Mouse (Mus musculus) cerebellum, adult 11 months (tissue): ENCODE measurements at regions not wholly inside any gene's neighbourhood (a gene's known extent, or its start where the extent isn't known, plus 50 kb on each side); places are given as distances from the start of the nearest gene placed in this dataset.

Experiments used
- DNase-seq: peaks from one replicate; pipeline ENCODE4 v3.0.0; 2022

GRCm38 (mm10) chr16:19834128-19834527, 74.1 kb downstream of the B3gnt5 start:
- no peak for DNase-seq

GRCm38 (mm10) chr16:19834750-19835149, 74.7 kb downstream of the B3gnt5 start:
- no peak for DNase-seq

GRCm38 (mm10) chr16:19839831-19840230, 79.8 kb downstream of the B3gnt5 start:
- no peak for DNase-seq

DNA sequence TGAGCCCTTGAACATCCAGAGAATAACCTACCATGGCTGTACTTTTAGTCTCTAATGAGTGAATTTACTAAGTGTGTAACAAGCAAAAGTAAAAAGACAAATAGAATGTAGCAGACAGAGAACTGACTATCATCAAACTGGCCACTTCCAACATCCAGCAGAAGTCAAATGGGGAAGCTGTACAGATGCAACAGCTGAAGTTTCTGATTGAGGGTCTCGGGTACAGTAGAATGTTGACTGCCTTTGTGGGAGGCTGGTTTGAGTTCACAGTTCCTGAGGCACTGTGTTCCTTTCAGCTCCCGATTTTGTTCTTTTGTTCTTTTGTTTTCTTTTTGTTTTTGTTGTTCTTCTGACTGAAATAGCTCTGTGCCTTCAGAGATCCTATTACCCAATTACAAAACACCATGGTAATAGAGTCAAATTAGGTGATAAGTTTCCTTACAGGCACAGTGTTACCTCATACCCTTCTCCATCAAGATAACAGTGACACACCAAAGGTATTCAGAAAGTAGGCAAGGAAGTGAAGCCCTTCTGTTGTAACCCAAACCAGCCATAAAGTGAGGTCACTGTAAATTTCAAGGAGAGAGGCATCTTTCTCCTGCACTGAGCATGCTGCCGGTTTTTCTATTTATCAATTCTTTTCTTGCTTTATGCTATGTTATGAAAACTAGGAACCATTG, 82.5 kb downstream of the B3gnt5 start:
- DNase-seq, result no peak

DNA sequence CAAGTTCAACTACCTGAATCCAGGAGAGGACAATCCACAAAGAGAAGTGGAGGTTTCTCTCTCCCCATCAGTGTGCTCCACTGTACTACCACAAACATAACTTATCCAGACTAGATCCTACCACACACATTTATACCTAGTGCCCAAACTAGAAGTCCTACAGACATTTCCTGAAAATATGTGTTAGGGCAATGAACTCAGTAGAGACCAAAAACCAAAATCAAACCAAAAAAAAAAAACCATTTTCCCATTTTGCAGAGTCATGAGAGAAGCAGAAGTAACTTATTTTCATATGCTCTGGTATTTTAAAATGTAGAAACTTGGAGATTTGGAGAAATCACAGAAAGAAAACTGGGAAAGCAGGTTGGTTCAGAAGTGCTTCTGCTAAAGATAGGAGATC, 83.7 kb downstream of the B3gnt5 start:
- DNase-seq, result no peak

GRCm38 (mm10) chr16:19848395-19848794, 88.4 kb downstream of the B3gnt5 start:
- DNase-seq, result no peak

DNA sequence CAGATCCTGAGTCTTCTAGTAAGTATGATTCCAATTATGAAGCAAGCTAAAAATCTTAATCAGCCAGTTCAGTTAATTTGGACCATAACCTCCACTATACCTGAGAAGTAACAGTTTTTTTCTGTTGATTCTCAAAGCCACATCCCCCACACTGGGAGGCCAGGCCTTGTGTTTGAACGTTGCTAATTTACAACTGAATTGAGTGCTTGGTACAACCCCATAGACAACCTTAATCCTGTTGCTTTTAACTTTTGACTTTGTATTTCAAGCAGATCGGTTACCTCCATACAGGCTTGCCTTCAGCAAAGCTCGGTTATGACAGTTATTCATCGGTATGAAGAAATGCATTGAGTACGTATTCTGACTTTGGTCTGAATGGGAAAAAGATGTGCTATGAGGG, 105.3 kb downstream of the B3gnt5 start:
- no peak for DNase-seq

DNA sequence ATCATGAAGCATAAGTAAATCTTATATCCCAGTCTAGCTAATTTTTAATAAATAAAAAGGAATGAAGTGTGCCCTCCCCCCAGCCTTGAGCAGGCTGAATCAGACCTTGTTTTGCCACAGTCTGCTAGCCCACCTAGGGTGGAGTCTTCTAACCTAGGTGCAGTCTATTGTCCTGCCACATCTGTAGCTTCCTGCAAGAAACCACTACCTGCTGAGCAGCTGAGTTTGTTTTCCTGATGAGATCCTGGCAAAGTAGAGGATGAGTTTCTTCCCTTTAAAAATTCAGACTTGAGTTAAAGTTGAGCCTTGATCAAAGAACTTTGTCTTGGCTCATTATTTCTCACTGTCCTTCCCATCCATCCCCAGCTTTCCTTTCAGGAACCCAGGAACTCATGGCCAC, 105.9 kb downstream of the B3gnt5 start:
- DNase-seq, result no peak

GRCm38 (mm10) chr16:19869425-19869824, 109.4 kb downstream of the B3gnt5 start:
- no peak for DNase-seq

DNA sequence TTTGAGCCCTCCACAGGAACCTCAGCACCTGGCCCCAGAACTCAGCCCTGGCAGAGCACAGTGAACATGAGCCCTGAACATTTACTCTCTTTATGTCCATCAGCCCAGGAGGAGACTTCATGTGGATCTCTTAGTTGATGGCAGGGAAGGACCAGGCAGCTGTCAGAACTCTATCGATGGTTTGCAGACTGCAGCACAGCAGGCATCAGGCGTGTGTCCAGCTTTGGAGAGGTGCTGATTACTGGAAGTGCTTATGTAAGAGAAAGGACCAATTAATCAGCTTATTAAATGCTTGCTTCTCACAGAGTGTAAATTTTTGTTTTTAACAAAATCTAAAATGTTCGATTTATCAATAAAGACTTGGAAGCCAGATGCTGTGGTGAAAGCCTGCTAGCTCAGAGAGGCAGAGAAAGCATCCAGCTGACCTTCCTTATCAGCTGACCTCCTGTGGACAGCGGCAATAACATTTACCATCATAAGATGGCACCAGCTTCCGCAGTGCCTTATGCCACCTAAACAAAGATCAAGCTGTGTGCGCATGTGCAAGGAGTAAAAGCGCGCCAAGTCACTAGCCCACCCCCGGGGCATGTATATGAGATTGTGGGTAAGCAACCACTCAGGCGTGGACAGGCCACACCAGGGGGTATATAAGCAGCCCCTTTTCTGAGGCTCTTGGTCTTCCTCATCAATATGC, 105.8 kb downstream of the Klhl6 start:
- peak; percentile 1 for DNase-seq

- DNase-seq, result no peak
These were observed 99.9 kb downstream of the Klhl6 start for GRCm38 (mm10) chr16:19882961-19883360.

DNA sequence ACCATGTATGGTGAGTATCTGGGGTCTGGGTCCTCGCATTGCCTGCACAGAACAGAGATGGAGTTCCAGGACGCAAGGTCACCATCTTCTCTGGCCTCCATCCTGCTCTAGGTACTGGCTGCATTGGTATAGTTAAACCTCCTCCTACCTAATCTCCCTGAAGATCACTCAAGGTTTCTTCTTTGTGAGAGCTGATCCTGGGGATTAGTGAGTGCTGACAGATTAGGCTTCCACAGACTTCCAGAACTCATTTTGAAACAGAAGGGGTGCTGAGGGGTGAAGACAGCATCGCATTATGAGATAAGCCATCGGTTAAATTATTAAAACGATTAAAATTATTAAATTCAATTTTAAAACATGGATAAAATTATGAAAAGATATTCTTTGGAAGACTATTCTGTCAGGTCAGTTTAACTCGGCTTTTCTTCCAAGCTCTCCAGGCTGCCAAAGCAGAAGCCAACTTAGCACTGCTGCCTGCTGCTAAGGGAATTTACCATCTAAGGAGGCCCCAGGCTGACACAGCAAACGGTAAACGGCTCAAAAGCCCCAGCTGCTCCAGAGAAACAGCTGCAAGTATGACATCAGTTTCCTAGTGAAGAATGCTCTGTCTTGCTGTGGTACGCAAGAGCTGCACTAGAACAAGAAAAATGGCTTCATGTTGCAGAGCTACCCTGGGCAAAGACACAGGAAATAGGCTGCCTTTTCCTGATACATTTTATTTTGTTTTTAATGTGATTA, 98.9 kb downstream of the Klhl6 start:
- DNase-seq, result no peak

GRCm38 (mm10) chr16:19884535-19884934, 98.3 kb downstream of the Klhl6 start:
- DNase-seq, result no peak

GRCm38 (mm10) chr16:19886596-19886995, 96.2 kb downstream of the Klhl6 start:
- DNase-seq, result no peak

GRCm38 (mm10) chr16:19889576-19889975, 93.3 kb downstream of the Klhl6 start:
- DNase-seq, result no peak

DNA sequence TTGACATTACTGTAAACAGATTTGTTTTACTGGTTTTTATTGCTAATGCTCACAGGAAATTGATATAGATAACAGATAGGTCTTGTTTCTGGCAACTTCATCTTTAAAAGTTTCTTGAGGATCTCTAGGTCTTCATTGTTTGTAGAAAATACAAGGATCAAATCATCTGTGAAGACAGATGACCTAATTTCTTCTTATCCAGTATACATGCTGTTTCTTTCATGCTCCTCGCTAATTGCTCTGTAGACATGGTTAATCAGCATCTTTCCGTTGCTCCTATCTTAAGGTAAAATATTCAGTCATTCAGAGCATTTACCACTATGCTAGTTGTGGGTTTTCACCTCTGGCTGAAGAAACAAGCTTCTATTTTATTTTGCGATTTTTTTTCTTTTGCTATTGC, 91.4 kb downstream of the Klhl6 start:
- no peak for DNase-seq

DNA sequence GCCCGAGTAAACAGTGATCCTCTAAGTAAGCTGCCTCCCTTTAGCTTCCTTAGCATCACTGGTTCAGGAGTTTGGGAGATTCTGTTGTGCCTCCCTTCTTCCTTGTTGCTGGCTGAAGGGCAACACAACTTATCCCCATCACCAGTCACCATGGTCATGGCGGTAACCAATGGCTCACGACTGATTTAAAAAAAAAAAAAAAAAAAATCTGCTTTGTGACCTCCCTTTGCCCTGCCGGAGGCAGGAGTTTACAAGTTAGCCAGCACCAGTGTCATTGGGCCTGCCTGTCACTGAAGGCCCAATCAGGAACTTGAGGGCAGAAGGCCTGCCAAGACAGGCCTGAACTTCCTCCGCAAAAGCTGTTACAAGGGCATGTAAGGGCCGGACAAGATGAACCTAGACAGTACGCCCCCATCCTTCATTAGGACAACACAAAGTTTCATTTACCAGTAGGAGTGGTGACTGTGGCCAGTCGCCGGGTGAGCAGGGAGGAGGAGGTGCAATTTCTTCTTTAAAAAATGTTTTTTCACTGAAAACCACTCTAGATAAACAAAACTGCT, 88.3 kb downstream of the Klhl6 start:
- DNase-seq, result no peak
